Mouse (Mus musculus) cerebellum, postnatal 10 days (tissue): Measurements from ENCODE around the gene Cdk19.

Source experiments
- DNase-seq, 2 experiments: peaks; one replicate each; pipeline ENCODE4 v3.0.0; 2021; ENCODE audit warnings: mixed read lengths in 2 of 2

Cdk19 gene

GRCm38 (mm10) chr10:40444586-40444985, 105.2 kb downstream of the Cdk19 start:
- DNase-seq, result no peak

- DNase-seq, result no peak
Measured at GRCm38 (mm10) chr10:40446088-40446604, 106.8 kb downstream of the Cdk19 start.

- DNase-seq, result no peak
Measured at GRCm38 (mm10) chr10:40446630-40447029, 107.3 kb downstream of the Cdk19 start.

GRCm38 (mm10) chr10:40447295-40447694, 107.9 kb downstream of the Cdk19 start:
- DNase-seq, result peak; percentile 15 to 22

GRCm38 (mm10) chr10:40447921-40448320, 108.6 kb downstream of the Cdk19 start:
- DNase-seq, result no peak

GRCm38 (mm10) chr10:40448444-40448843, 109.1 kb downstream of the Cdk19 start:
- DNase-seq, result no peak

GRCm38 (mm10) chr10:40449571-40449970, 110.2 kb downstream of the Cdk19 start:
- no peak for DNase-seq

- DNase-seq, result no peak
Measured at GRCm38 (mm10) chr10:40450171-40450570, 110.8 kb downstream of the Cdk19 start.

GRCm38 (mm10) chr10:40457116-40457515, 117.8 kb downstream of the Cdk19 start:
- DNase-seq, result no peak

GRCm38 (mm10) chr10:40459141-40459540, 119.8 kb downstream of the Cdk19 start:
- DNase-seq, result no peak

- no peak for DNase-seq
Measured at GRCm38 (mm10) chr10:40461362-40461761, 122.0 kb downstream of the Cdk19 start.

GRCm38 (mm10) chr10:40462257-40462656, 122.9 kb downstream of the Cdk19 start:
- DNase-seq, result no peak

GRCm38 (mm10) chr10:40467174-40467911, 128.0 kb downstream of the Cdk19 start:
- no peak for DNase-seq

GRCm38 (mm10) chr10:40467912-40468254, 128.5 kb downstream of the Cdk19 start:
- no peak for DNase-seq

GRCm38 (mm10) chr10:40469145-40469544, 129.8 kb downstream of the Cdk19 start:
- DNase-seq, result no peak

GRCm38 (mm10) chr10:40476535-40477285, 137.3 kb downstream of the Cdk19 start:
- DNase-seq, result no peak

GRCm38 (mm10) chr10:40477426-40478075, 138.2 kb downstream of the Cdk19 start:
- no peak for DNase-seq

- DNase-seq, result no peak
Measured at GRCm38 (mm10) chr10:40478626-40479025, 139.3 kb downstream of the Cdk19 start.

- DNase-seq, result no peak
Measured at GRCm38 (mm10) chr10:40479216-40479615, 139.9 kb downstream of the Cdk19 start.

GRCm38 (mm10) chr10:40479621-40480193, 140.3 kb downstream of the Cdk19 start:
- no peak for DNase-seq

GRCm38 (mm10) chr10:40481534-40481933, 142.2 kb downstream of the Cdk19 start:
- no peak for DNase-seq

GRCm38 (mm10) chr10:40482285-40482684, 142.9 kb downstream of the Cdk19 start:
- no peak for DNase-seq
